Mouse (Mus musculus): Measurements from ENCODE around the gene C2cd3. TPM values are rescaled to one million over a fixed set of nuclear protein-coding genes. Genes with fewer than 3 reads are reported as not detected.

Gene C2cd3
- polyA plus RNA-seq, 1 experiment from 2014 or later, result 16.7 TPM

Other genes with a start within 250 kb of the C2cd3 start
- gene Lipt2, start 213.0 kb upstream of the C2cd3 start, polyA plus RNA-seq (2015; fragmentation: Nextera tagmentation; extraction: Ambion mirVana), result 15.4 and 18.2 TPM in 2 replicates
- gene Kcne3, start 195.7 kb upstream of the C2cd3 start, polyA plus RNA-seq (2015; fragmentation: Nextera tagmentation; extraction: Ambion mirVana), result 0.56 and 0.79 TPM in 2 replicates
- gene Pgm2l1, start 144.8 kb upstream of the C2cd3 start, polyA plus RNA-seq (2015; fragmentation: Nextera tagmentation; extraction: Ambion mirVana), result 36.5 and 39.4 TPM in 2 replicates
- gene P4ha3, start 86.7 kb upstream of the C2cd3 start, polyA plus RNA-seq (2015; fragmentation: Nextera tagmentation; extraction: Ambion mirVana), result 6.3 and 6.9 TPM in 2 replicates
- 160 and 170 TPM in 2 replicates for gene Ppme1, start 74 bp downstream of the C2cd3 start, polyA plus RNA-seq (2015; fragmentation: Nextera tagmentation; extraction: Ambion mirVana)
- gene Ucp3, start 100.8 kb downstream of the C2cd3 start, polyA plus RNA-seq (2015; fragmentation: Nextera tagmentation; extraction: Ambion mirVana), result not detected in 2 replicates
- gene Ucp2, start 121.1 kb downstream of the C2cd3 start, polyA plus RNA-seq (2015; fragmentation: Nextera tagmentation; extraction: Ambion mirVana), result 59.5 and 69.5 TPM in 2 replicates
- 3.9 and 4.4 TPM in 2 replicates for gene Dnajb13, start 142.7 kb downstream of the C2cd3 start, polyA plus RNA-seq (2015; fragmentation: Nextera tagmentation; extraction: Ambion mirVana)
- 15.7 and 17.2 TPM in 2 replicates for gene Coa4, start 164.8 kb downstream of the C2cd3 start, polyA plus RNA-seq (2015; fragmentation: Nextera tagmentation; extraction: Ambion mirVana)
- 286 and 294 TPM in 2 replicates for gene Rab6a, start 235.2 kb downstream of the C2cd3 start, polyA plus RNA-seq (2015; fragmentation: Nextera tagmentation; extraction: Ambion mirVana)
- 89.4 and 94.0 TPM in 2 replicates for gene Mrpl48, start 236.1 kb downstream of the C2cd3 start, polyA plus RNA-seq (2015; fragmentation: Nextera tagmentation; extraction: Ambion mirVana)

Measured in midbrain, embryonic 16.5 days (tissue).